Mouse (Mus musculus) megakaryocyte, embryonic 14.5 days (primary cell): ENCODE results near the gene Rdh8.

ENCODE experiments used
- FLI1 ChIP-seq: IDR thresholded peaks from 2 replicates; pipeline ENCODE4 v1.6.1; 2012; ENCODE audit warnings: low read length, inconsistent platforms, mixed read lengths
- GATA1 ChIP-seq: IDR thresholded peaks from 3 replicates; pipeline ENCODE4 v1.6.1; 2012; ENCODE audit warnings: mixed read lengths, low read length, inconsistent platforms, borderline replicate concordance

- TF ChIP-seq GATA1 = no peak
- no peak for TF ChIP-seq FLI1
Observed at GRCm38 (mm10) chr9:20866879-20867278, 48.6 kb downstream of the Rdh8 start.
